Mouse (Mus musculus) kidney, postnatal 0 days (tissue): ENCODE measurements around the gene Gm36210. TPM values are rescaled to one million over a fixed set of nuclear protein-coding genes. Genes with fewer than 3 reads are reported as not detected.
A peak's percentile ranks its signal among the peaks of the same experiment; 100 is the strongest.

Source experiments
- ATAC-seq: fragments of 200-750 bp; cut with Nextera tagmentation; replicated peaks from 2 replicates; pipeline ENCODE4 v1.8.0; 2017; ENCODE audit warnings: low read depth, moderate number of reproducible peaks, moderate TSS enrichment, moderate library complexity; ENCODE audit not compliant: low FRiP score
- DNase-seq: peaks from one replicate; pipeline ENCODE4 v3.0.0-alpha.2; 2016; ENCODE audit warnings: low spot score
- H3K27ac ChIP-seq: fragments of 300-500 bp; sonication (generic); 2 replicates; pipeline ENCODE4 v1.5.1; 2014; ENCODE audit warnings: mild to moderate bottlenecking
- H3K27me3 ChIP-seq: fragments of 300-500 bp; sonication (generic); 2 replicates; pipeline ENCODE4 v1.6.1; 2014; ENCODE audit warnings: low read length, mixed read lengths; ENCODE audit not compliant: insufficient read depth
- H3K36me3 ChIP-seq: fragments of 300-500 bp; sonication (generic); 2 replicates; pipeline ENCODE4 v1.6.1; 2014; ENCODE audit warnings: low read length, mixed read lengths; ENCODE audit not compliant: insufficient read depth
- H3K4me1 ChIP-seq: fragments of 300-500 bp; sonication (generic); replicated peaks from 2 replicates; pipeline ENCODE4 v1.6.1; 2014; ENCODE audit warnings: antibody characterized with exemption, low read length, mixed read lengths; ENCODE audit not compliant: insufficient read depth
- H3K4me2 ChIP-seq: fragments of 300-500 bp; sonication (generic); 2 replicates; pipeline ENCODE4 v1.6.1; 2014; ENCODE audit warnings: mild to moderate bottlenecking, low read length, moderate library complexity, mixed read lengths
- H3K4me3 ChIP-seq: fragments of 300-500 bp; sonication (generic); replicated peaks from 2 replicates; pipeline ENCODE4 v1.5.1; 2014; ENCODE audit warnings: low read depth, low read length
- H3K9ac ChIP-seq: fragments of 300-500 bp; sonication (generic); 2 replicates; pipeline ENCODE4 v1.6.1; 2014; ENCODE audit warnings: low read depth, low read length
- H3K9me3 ChIP-seq: fragments of 300-500 bp; sonication (generic); replicated peaks from 2 replicates; pipeline ENCODE4 v1.6.1; 2016; ENCODE audit warnings: low read length, inconsistent platforms, mixed read lengths
- CTCF ChIP-seq: IDR thresholded peaks from 2 replicates; pipeline ENCODE4 v1.5.1; 2016; ENCODE audit warnings: antibody characterized with exemption, low read depth, mild to moderate bottlenecking, moderate library complexity
- WGBS: fragments of 180-500 bp; shearing (Covaris S2); extraction: QIAGEN DNeasy Blood & Tissue Kit; methylation state at CpG from one replicate; pipeline ENCODE4 v1.1.7; 2014; 5-methylcytosine and 5-hydroxymethylcytosine counted together
- polyA plus RNA-seq: library from polyadenylated mRNA; unstranded; fragments of >200 nt; fragmentation: Nextera tagmentation; extraction: Ambion mirVana; gene quantifications from 2 replicates; pipeline ENCODE4 v1.2.1, GENCODE M21; 2015

Gm36210 gene
- polyA plus RNA-seq, 1 experiment from 2014 or later: not detected

DNA sequence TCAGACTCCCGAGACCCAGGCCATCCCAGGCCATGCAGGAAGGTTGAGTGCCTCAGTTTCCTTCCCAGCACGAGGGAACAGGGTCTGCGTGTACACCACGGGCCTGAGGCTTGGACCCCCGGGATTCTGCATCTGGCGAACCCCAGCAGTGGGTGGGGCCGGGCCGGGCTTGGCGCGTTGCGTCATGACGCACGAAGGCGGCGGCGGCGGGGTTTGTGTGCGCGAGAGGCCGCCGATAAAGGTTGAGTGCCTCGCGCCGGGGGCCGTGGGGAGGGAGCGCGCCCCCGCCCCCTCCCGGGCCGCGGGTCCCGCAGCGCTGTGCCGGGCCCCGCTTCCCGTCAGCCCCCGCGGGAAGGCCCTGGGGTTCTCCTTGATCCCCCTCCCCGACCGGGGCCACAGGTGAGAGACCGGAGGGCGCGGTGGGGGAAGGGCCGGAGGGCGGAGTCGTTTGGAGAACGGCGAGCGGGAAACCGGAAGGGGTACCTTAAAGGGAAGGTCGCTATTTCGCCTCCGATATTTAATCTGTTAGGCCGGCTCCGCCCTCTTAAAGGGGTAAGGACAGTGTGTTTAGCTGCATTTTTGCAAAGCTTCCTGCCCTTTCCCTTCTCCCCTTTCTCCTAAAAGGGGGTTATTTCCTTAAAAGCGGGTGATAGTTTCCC lies 8.8 kb upstream of the Gm36210 start, which contains the start of gene Zfp628:
Gene Zfp628, plus strand, starts transcription at position 211 of the 659 bp plus-strand sequence.
- Histone ChIP-seq H3K27me3 (no peaks in the 10 kb centered on the region), H3K4me3 (peak within 1 kb of the TSS; percentile 79), H3K4me2 (peak within 1 kb of the TSS; percentile 79), H3K9ac (peak within 1 kb of the TSS; percentile 88), H3K9me3 (no peaks in the 10 kb centered on the region), H3K36me3 (peaks cover 25% of the 10 kb centered on the region), H3K4me1 (peaks cover 8% of the 10 kb centered on the region; the same call in 1 of the 2 replicates), H3K27ac (peak within 1 kb of the TSS; percentile 97)
- ATAC-seq (peak; percentile 85), DNase-seq (peak; percentile 97)
- TF ChIP-seq CTCF: no peak
- under 1% methylated on average over 48 of the region's 56 CpGs for WGBS

DNA sequence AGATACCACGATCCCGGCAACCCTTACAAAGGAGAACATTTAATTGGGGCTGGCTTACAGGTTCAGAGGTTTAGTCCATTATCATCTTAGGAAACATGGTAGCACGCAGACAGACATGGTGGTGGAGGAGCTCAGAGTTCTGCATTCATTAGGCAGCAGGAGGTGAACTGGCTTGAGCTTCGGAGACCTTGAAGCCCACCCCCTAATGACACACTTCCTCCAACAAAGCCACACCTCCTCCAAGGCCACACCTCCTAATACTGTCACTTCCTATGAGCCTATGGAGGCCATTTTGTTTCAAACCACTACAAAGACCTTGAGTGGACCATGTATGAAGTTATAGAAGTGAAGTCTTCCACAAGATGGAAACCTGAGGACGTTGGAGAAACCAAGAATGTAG lies 5.9 kb upstream of the Gm36210 start:
- ATAC-seq (no peak), DNase-seq (peak; percentile 24)
- Histone ChIP-seq H3K27ac (no peak overlapping the region), H3K9ac (no peak overlapping the region), H3K4me2 (no peak overlapping the region), H3K9me3 (no peaks in the 10 kb centered on the region), H3K27me3 (no peaks in the 10 kb centered on the region), H3K4me3 (no peak overlapping the region), H3K36me3 (no peaks in the 10 kb centered on the region), H3K4me1 (peaks cover 8% of the 10 kb centered on the region; the same call in 1 of the 2 replicates)
- WGBS: 75% methylated on average over 5 of the region's 5 CpGs
- TF ChIP-seq CTCF: no peak

DNA sequence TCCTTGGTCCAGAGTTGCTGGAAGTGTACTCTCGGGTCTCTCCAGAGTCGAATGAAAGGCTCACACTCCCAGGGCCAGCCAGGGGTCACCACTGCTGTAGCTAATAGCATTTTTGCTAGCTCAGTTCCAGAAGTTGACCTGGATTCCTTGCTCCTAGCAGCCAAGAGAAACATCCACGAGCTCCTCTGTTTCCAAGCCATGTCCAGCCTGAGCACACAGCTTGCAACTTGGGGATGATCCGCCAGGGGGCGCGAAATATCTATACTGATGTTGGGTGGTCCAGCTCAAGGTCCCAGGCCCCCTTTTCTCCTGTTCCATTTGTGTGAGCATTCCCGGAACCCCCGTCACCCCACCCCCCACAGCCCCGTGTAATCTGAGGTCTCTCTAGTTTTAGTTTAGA lies 5.2 kb upstream of the Gm36210 start:
- ATAC-seq (no peak), DNase-seq (peak; percentile 78)
- Histone ChIP-seq H3K4me1 (peaks cover 8% of the 10 kb centered on the region; the same call in 1 of the 2 replicates), H3K9ac (no peak overlapping the region), H3K36me3 (no peaks in the 10 kb centered on the region), H3K4me2 (no peak overlapping the region), H3K27me3 (no peaks in the 10 kb centered on the region), H3K9me3 (no peaks in the 10 kb centered on the region), H3K4me3 (no peak overlapping the region), H3K27ac (no peak overlapping the region)
- 29% methylated on average over 9 of the region's 9 CpGs for WGBS
- TF ChIP-seq CTCF: peak; percentile 66

DNA sequence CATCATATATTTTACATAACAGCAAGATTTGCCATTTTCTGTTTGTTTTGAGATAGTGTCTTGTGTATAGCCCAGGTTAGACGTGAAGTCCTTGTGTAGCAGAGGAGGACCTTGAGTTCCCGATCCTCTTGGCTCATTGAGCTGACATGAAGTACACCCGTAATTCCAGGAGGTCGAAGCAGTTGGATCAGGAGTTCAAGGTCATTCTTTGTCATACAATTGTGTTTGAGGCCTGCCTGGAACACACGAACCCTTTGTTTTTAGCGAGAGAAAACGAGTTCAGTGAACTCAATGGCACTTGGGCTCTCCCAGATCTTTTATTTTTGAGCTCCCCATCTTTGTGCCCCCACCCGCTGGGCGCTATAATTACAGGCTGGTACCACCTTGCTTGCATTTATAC lies 3.9 kb downstream of the Gm36210 start:
- ATAC-seq (no peak), DNase-seq (no peak)
- no peak for TF ChIP-seq CTCF
- Histone ChIP-seq H3K4me1 (peaks cover 8% of the 10 kb centered on the region), H3K27me3 (no peaks in the 10 kb centered on the region), H3K9ac (no peak overlapping the region), H3K9me3 (no peaks in the 10 kb centered on the region), H3K4me2 (no peak overlapping the region), H3K27ac (no peak overlapping the region), H3K4me3 (no peak overlapping the region), H3K36me3 (no peaks in the 10 kb centered on the region)
- 82% methylated on average over 9 of the region's 9 CpGs for WGBS

DNA sequence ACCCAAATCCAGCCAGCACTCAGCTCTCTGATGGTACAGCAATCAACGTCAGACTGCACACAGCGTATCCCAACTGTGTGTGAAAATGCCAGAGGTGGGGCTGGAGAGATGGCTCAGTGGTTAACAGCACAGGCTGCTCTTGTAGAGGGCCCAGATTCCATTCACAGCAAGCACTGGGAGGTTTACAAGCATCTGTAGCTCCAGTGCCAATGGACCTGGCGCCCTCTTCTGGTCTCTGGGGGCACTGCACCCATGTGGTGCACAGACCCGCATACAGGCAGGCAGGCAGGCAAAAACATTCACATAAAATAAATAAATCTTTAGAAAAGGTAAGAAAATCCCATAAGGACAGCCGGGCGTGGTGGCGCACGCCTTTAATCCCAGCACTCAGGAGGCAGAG lies 5.1 kb downstream of the Gm36210 start:
- peak; percentile 60 for TF ChIP-seq CTCF
- Histone ChIP-seq H3K4me2 (no peak overlapping the region), H3K9me3 (no peaks in the 10 kb centered on the region), H3K36me3 (no peaks in the 10 kb centered on the region), H3K27me3 (no peaks in the 10 kb centered on the region), H3K4me1 (peaks cover 8% of the 10 kb centered on the region), H3K9ac (no peak overlapping the region), H3K27ac (no peak overlapping the region), H3K4me3 (no peak overlapping the region)
- DNase-seq (peak; percentile 40), ATAC-seq (no peak)
- 58% methylated on average over 8 of the region's 8 CpGs for WGBS

DNA sequence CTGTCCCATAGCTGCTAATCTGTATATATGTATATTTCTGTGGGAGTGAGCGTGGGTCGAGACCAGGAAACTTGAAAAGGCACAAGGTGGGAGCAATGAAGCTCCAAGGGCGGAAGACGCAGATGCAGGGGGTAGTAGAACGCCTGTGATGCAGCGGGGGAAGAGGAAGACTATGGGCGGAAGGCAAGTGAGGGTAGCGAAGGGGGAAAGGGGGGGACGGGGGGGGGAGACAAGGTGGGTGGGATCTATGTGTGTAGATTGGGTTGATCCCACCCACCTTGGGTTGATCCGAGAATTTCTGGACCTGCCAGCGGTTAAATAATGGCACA lies 5.8 kb downstream of the Gm36210 start:
- WGBS: 32% methylated on average over 11 of the region's 11 CpGs
- Histone ChIP-seq H3K4me2 (peak overlapping the region; percentile 61), H3K4me1 (peaks cover 8% of the 10 kb centered on the region), H3K4me3 (0 out of 2 replicates have a peak overlapping the region, but pooled peaks have one; percentile 24), H3K27ac (no peak overlapping the region), H3K9me3 (no peaks in the 10 kb centered on the region), H3K36me3 (no peaks in the 10 kb centered on the region), H3K9ac (no peak overlapping the region), H3K27me3 (no peaks in the 10 kb centered on the region)
- no peak for ATAC-seq
- TF ChIP-seq CTCF: no peak
- no peak for DNase-seq
